Mouse (Mus musculus) gastrocnemius, postnatal 14 days (tissue): Measurements from ENCODE around the gene Yipf3. TPM values are rescaled to one million over a fixed set of nuclear protein-coding genes. Genes with fewer than 3 reads are reported as not detected.
A peak's percentile ranks its signal among the peaks of the same experiment; 100 is the strongest.

ENCODE experiments used
- DNase-seq: peaks from one replicate; pipeline ENCODE4 v3.0.0; 2021; ENCODE audit warnings: mixed read lengths
- intact Hi-C: fragments of 180-260 bp; cut with DNase I; formaldehyde crosslinking; loops from one replicate; pipeline ENCODE4 v1.15.1; 2025; ENCODE audit warnings: low total_unique reads
- total RNA-seq, 2 experiments: library from RNA; stranded (reverse); gene quantifications; 2 replicates each; pipeline ENCODE4 v1.2.3; 2021

Gene Yipf3
- total RNA-seq, 2 experiments from 2014 or later: 59.0 to 62.2 TPM

- intact Hi-C loops: no loop called here
- no peak for DNase-seq
Observed at GRCm38 (mm10) chr17:46252571-46253451, 4.9 kb downstream of the Yipf3 start.

GRCm38 (mm10) chr17:46253452-46254084, 5.7 kb downstream of the Yipf3 start, which contains the start of gene Lrrc73:
Lrrc73 (plus strand) TSS chr17:46253531.
- DNase-seq: peak; percentile 91
- intact Hi-C loops: no loop called here

- intact Hi-C loops: no loop called here
- DNase-seq: no peak
Observed at GRCm38 (mm10) chr17:46254106-46254505, 6.2 kb downstream of the Yipf3 start.

GRCm38 (mm10) chr17:46255147-46255546, 7.3 kb downstream of the Yipf3 start:
- intact Hi-C loops: no loop called here
- no peak for DNase-seq

GRCm38 (mm10) chr17:46258279-46259053, 10.6 kb downstream of the Yipf3 start:
- no peak for DNase-seq
- intact Hi-C loops: no loop called here

- DNase-seq: no peak
Observed at GRCm38 (mm10) chr17:46259675-46260074, 11.8 kb downstream of the Yipf3 start.

GRCm38 (mm10) chr17:46262201-46262694, 14.4 kb downstream of the Yipf3 start:
- intact Hi-C loops: loop anchor here (10.0 kb wide), 1 partner anchor 123 kb away; the partner anchor contains the start of gene Zfp318
- no peak for DNase-seq

More at GRCm38 (mm10) chr17:46259675-46260074, 11.8 kb downstream of the Yipf3 start:
- intact Hi-C loops: loop anchor here (10.0 kb wide), 1 partner anchor 125 kb away; the partner anchor contains the start of gene Zfp318

- intact Hi-C loops: loop anchor here (10.0 kb wide), 1 partner anchor 119 kb away; the partner anchor contains the start of gene Zfp318
Observed at GRCm38 (mm10) chr17:46265502-46265901, 17.6 kb downstream of the Yipf3 start.

GRCm38 (mm10) chr17:46265918-46266618, 18.2 kb downstream of the Yipf3 start:
- intact Hi-C loops: loop anchor here (2.0 to 10.0 kb wide), 2 partner anchors 33 to 119 kb away; partner anchors contain the start of gene Zfp318
- peak; percentile 86 for DNase-seq

More at GRCm38 (mm10) chr17:46265502-46265901, 17.6 kb downstream of the Yipf3 start:
- no peak for DNase-seq

GRCm38 (mm10) chr17:46266986-46267385, 19.1 kb downstream of the Yipf3 start:
- intact Hi-C loops: loop anchor here (2.0 to 10.0 kb wide), 2 partner anchors 32 to 118 kb away; partner anchors contain the start of gene Zfp318
- no peak for DNase-seq

GRCm38 (mm10) chr17:46267511-46267910, 19.6 kb downstream of the Yipf3 start:
- intact Hi-C loops: loop anchor here (2.0 to 10.0 kb wide), 2 partner anchors 31 to 117 kb away; partner anchors contain the start of gene Zfp318

GRCm38 (mm10) chr17:46268026-46268720, 20.3 kb downstream of the Yipf3 start:
- intact Hi-C loops: loop anchor here (10.0 kb wide), 1 partner anchor 117 kb away; the partner anchor contains the start of gene Zfp318
- no peak for DNase-seq

More at GRCm38 (mm10) chr17:46267511-46267910, 19.6 kb downstream of the Yipf3 start:
- no peak for DNase-seq

- DNase-seq: peak; percentile 59
- intact Hi-C loops: loop anchor here (10.0 kb wide), 1 partner anchor 115 kb away; the partner anchor contains the start of gene Zfp318
Observed at GRCm38 (mm10) chr17:46269771-46270534, 22.1 kb downstream of the Yipf3 start.

- no peak for DNase-seq
- intact Hi-C loops: no loop called here
Observed at GRCm38 (mm10) chr17:46272058-46272457, 24.2 kb downstream of the Yipf3 start.

- intact Hi-C loops: no loop called here
- DNase-seq: no peak
Observed at GRCm38 (mm10) chr17:46272675-46273074, 24.8 kb downstream of the Yipf3 start.

- intact Hi-C loops: no loop called here
Observed at GRCm38 (mm10) chr17:46273803-46274236, 25.9 kb downstream of the Yipf3 start.

GRCm38 (mm10) chr17:46274465-46274864, 26.6 kb downstream of the Yipf3 start:
- intact Hi-C loops: no loop called here

More at GRCm38 (mm10) chr17:46273803-46274236, 25.9 kb downstream of the Yipf3 start:
- no peak for DNase-seq

More at GRCm38 (mm10) chr17:46274465-46274864, 26.6 kb downstream of the Yipf3 start:
- DNase-seq: no peak
